Mouse (Mus musculus): ENCODE data around the gene Gosr2.

The Gosr2 gene

DNA sequence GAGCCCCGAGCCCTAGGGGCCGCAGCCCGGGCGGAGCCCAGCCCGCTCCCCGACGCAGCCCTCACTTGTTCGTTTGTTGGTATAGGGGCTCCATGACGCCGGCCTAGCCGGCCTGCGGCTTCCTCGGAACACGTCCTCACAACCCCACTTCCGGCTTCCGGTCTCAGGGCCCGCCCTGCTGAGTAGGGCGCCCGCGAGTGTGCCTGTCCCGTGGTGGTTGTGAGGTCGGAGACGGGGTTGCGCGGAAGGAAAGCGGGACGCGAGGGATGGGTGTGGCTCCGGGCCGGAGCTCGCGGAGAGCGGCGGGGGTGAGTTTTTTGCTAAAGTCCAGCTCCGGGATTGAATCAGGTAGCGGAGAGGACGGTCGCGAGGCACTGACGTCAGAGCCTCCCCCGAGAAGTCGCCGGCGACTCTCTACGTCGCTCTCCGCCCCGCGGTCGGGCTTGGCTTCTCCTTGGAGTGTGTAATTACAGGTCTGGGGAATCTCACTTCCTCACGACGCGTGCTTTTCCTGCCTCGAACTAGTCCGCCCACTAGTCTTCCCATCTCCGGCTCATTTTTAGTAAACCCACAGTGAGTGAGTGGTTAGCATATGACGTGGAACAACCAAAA lies at the start of gene Gosr2:
Gosr2 (minus strand) TSS at position 334 of the 612 bp plus-strand sequence.
- peak; percentile 91 for DNase-seq (ENCODE audit: low spot score)

DNA sequence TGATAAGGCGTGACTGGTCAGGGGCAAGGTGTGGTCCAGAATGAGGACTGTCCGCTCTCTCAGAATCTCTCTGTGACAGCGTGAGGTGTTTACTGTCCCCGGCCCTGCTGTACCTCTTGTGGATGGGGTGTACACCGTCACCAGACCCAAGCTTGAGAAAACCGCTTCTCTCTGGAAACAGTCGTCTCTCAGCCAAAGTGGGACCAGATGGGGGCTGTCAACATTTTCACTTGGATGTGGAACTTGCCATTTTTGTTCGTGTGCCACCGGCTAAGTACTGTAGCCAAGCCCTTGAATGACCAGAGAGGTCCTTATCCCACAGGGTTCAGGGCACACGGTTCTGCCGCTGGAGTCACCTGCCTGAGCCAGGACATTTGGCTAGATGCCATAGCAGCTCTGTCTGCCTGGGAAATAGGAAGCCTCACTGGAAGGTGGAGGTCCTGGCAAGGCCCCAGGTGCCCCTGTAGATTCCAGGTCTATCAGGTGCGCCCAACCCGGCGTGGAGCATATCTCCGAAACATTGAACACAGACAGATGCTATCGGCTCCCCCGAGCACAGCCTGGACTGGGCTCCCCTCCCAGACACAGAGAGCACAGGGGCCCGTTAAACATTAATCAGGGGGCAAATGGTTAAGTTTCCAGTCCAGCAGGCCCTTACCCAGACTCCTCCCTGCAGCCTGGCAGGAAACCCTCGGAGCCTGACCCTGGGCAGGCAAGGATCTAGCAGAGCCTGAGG lies 37.5 kb upstream of the Gosr2 start:
- no peak for DNase-seq (ENCODE audit: low spot score)

- no peak for DNase-seq (ENCODE audit: low spot score)
These were observed 36.8 kb upstream of the Gosr2 start for GRCm38 (mm10) chr11:103734411-103735045.

GRCm38 (mm10) chr11:103733961-103734360 lies 36.3 kb upstream of the Gosr2 start:
- no peak for DNase-seq (ENCODE audit: low spot score)

DNA sequence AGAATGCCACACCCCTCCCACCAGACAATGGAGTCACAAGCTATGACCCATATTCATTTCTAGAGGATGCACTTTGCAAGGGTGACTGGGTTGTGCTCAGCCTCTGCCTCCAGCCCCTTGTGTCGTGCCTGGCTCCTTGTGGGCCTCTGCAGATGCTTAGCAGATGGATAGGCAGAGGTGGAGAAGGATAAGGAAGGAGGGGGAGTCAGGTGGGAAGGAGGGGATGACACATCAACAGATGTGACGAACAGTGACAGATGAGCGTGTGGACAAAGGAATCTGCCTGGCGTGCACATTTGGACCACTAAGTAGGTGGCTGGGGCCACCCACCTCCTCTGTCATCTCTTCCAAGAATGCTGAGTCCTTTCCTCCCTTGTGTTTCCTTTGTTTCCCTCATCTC lies 35.4 kb upstream of the Gosr2 start:
- no peak for DNase-seq (ENCODE audit: low spot score)

GRCm38 (mm10) chr11:103732306-103732705 lies 34.6 kb upstream of the Gosr2 start:
- no peak for DNase-seq (ENCODE audit: low spot score)

DNA sequence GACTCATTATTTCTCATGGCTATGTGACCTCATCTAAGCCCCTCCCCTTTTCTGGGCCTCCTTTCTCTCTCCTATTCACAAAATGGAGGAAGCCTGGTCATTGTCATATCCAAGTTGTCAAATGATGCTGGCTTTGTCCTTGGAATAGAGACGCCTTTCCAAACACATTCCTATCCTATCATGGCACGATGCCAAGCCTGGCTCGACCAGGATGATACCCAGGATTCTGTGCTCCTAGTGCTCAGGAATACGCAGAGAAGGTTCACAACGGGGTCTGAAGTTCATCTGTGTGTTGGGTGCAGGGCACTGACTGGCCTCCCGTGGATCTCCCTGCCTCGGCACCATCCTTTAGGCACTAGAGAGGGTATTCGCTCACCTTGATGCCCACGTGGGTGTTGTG lies 33.9 kb upstream of the Gosr2 start:
- DNase-seq (ENCODE audit: low spot score): no peak

GRCm38 (mm10) chr11:103729282-103729985 lies 31.7 kb upstream of the Gosr2 start:
- no peak for DNase-seq (ENCODE audit: low spot score)

- no peak for DNase-seq (ENCODE audit: low spot score)
These were observed 26.7 kb upstream of the Gosr2 start for GRCm38 (mm10) chr11:103724331-103724771.

DNA sequence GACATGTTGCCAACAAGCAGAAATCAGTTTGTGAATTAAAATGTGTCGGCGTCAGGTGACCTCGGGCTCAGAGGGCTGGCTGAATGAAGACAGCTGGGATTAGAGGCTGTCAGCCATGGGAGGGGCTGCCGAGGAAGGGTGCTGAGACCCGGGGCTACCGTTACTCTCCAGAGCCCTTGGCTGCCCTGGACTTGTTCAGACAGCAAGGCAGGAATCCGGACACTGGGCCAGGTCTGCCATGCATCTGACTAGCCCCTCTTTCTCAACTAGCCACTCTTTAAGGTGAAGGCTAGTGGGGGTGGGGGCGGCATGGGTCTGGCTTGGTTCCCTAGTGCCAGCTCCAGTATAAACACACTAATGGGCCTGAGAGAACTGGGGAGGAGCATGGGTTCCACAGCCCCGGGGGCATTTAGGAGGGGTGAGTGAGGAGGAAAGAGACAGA lies 24.4 kb upstream of the Gosr2 start:
- DNase-seq (ENCODE audit: low spot score): no peak

- DNase-seq (ENCODE audit: low spot score): peak; percentile 12
These were observed 23.9 kb upstream of the Gosr2 start for GRCm38 (mm10) chr11:103721468-103722039.

GRCm38 (mm10) chr11:103719436-103719835 lies 21.7 kb upstream of the Gosr2 start:
- no peak for DNase-seq (ENCODE audit: low spot score)

GRCm38 (mm10) chr11:103716971-103717370 lies 19.3 kb upstream of the Gosr2 start:
- DNase-seq (ENCODE audit: low spot score): no peak

- DNase-seq (ENCODE audit: low spot score): no peak
These were observed 16.4 kb upstream of the Gosr2 start for GRCm38 (mm10) chr11:103714074-103714473.

- DNase-seq (ENCODE audit: low spot score): no peak
These were observed 14.3 kb upstream of the Gosr2 start for GRCm38 (mm10) chr11:103711851-103712587.

- DNase-seq (ENCODE audit: low spot score): no peak
These were observed 12.3 kb upstream of the Gosr2 start for GRCm38 (mm10) chr11:103709982-103710381.

- peak; percentile 20 for DNase-seq (ENCODE audit: low spot score)
These were observed 9.3 kb upstream of the Gosr2 start for GRCm38 (mm10) chr11:103707005-103707404.

GRCm38 (mm10) chr11:103698226-103698625 lies 528 bp upstream of the Gosr2 start:
- no peak for DNase-seq (ENCODE audit: low spot score)

DNA sequence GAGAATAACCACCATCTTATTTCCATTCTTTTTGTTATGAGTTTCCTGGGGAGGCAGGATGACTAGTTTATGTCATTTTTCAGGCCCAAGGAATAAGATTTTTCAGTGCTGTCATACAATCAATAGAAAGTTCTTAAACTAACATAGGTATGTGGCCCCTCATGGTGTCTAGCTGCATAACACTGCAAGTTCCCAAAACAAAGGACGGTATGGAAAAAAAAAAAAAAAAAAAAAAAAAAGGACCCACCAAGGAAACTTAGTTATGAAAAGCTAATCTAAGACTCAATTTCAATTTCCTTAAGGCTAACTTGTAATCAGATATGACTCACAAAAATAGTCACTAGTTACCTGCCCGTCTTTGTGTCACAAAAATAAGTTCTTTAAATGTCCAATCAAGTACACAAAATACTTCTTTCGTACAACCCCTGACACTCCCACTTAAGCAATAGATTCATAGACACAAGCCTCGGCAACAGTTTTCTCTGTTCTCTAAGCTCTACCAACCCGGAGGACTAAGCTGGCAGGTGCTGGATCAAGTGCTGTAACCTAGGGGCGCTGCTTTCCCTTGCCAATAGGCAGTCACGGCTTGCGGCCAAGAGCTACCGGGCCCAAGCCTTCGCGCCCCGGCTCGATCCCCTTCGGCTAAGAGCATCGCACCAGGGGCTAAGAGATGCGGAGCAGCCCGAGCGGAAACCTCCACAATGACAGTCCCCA lies 690 bp downstream of the Gosr2 start:
- DNase-seq (ENCODE audit: low spot score): no peak

DNA sequence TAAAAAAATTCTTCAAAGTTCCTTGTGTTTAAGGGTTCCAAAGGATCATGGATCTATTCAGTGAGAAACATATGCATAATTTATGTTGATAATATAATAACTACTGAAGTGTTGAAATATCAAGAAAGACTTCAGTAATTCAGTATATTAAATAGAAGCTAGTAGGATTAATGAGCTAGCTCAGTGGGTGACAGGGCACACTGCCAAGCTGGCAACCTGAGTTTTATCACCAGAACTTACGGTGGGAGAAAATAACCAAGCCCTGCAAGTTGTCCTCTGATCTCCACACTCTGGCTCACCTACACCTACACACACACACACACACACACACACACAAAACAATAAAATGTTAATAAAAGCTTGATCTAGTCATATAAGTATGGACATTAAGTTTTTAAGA lies 4.5 kb downstream of the Gosr2 start:
- no peak for DNase-seq (ENCODE audit: low spot score)

GRCm38 (mm10) chr11:103691036-103691435 lies 6.7 kb downstream of the Gosr2 start:
- no peak for DNase-seq (ENCODE audit: low spot score)
